Mouse (Mus musculus) heart, adult 2 months (tissue): Measurements from ENCODE around the gene Osbpl2.

Experiments
- CTCF ChIP-seq: fragments of 200-600 bp; IDR thresholded peaks from 2 replicates; pipeline ENCODE4 v1.8.1; 2022; ENCODE audit warnings: antibody characterized with exemption, mild to moderate bottlenecking, moderate library complexity
- EP300 ChIP-seq: fragments of 200-500 bp; IDR thresholded peaks from 2 replicates; pipeline ENCODE4 v1.6.1; 2011; ENCODE audit warnings: low read depth, low read length, control low read depth; ENCODE audit not compliant: insufficient read depth

- TF ChIP-seq CTCF (no peak), EP300 (no peak)
Measured at GRCm38 (mm10) chr2:180071671-180072070, 47.4 kb upstream of the Osbpl2 start.
